Mouse (Mus musculus) cerebellum, postnatal 25 days (tissue): Measurements from ENCODE around the gene Traf3ip3.

Source experiments
- DNase-seq, 2 experiments: peaks; one replicate each; pipeline ENCODE4 v3.0.0; 2021; ENCODE audit warnings: mixed read lengths in 2 of 2

Gene Traf3ip3

DNA sequence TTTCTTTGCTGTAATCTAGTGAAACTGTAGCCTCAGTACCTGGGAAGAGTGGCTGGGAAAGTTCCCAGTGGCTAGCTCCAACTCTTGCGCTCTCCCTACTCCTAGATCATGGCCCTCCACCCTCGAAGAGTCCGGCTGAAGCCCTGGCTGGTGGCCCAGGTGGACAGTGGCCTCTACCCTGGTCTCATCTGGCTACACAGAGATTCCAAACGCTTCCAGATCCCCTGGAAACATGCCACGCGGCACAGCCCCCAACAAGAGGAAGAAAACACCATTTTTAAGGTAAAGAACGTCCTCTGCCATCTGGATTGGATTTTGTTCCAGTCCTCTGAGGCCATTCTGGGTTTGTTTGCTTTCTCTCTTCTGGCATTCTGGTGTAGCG is 44.4 kb downstream of the Traf3ip3 start:
- DNase-seq, result no peak

- DNase-seq, result no peak
Measured at GRCm38 (mm10) chr1:193156316-193157110, 45.0 kb downstream of the Traf3ip3 start.

- no peak for DNase-seq
Measured at GRCm38 (mm10) chr1:193153561-193153960, 47.9 kb downstream of the Traf3ip3 start.

- no peak for DNase-seq
Measured at GRCm38 (mm10) chr1:193152872-193153271, 48.6 kb downstream of the Traf3ip3 start, which contains the start of gene Irf6. Gene Irf6, plus strand, starts transcription at chr1:193153111.

- no peak for DNase-seq
Measured at GRCm38 (mm10) chr1:193151134-193151533, 50.4 kb downstream of the Traf3ip3 start.

GRCm38 (mm10) chr1:193149231-193149630 is 52.3 kb downstream of the Traf3ip3 start:
- DNase-seq, result peak in 1 of 2 experiments; percentile 23

GRCm38 (mm10) chr1:193146416-193146815 is 55.1 kb downstream of the Traf3ip3 start:
- no peak for DNase-seq

DNA sequence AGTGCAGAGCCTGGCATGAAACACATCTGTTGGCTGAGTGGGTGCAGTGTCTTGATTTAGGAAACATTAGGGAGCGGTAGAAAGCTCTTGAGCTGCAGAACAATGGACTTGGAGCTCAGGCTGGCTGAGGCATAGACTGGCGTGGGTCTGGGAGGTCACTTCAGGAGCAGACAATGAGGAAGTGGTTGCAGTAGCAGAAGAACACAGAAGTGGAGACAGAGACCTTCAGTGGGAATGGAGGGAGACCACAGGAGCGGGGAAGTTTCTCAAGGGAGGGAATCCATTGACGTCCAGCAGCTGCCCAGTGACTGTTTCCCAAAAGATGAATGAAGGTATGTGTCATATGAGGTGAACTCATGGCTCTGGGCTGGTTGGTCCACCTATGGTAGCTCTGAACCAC is 56.4 kb downstream of the Traf3ip3 start:
- DNase-seq, result no peak

DNA sequence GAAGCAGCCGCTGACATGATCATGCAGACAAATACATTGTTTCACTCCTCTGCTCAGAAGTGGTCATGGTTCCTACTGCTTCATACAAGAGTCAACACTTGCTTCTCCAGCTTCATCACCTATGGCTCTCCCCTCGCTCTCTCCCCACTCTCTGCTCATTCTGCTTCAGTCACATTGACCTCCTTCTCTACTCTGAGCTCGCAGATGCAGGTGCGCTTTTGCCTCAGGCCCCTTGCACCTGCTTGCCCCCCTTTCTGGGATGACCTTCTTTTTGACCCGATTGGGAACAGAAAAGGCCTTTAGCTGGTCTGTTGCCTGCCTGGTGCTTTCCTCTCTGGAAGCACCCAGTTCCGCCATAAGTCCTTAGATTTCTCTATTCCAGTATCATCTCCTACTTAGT is 57.0 kb downstream of the Traf3ip3 start:
- DNase-seq, result peak in 1 of 2 experiments; percentile 38

DNA sequence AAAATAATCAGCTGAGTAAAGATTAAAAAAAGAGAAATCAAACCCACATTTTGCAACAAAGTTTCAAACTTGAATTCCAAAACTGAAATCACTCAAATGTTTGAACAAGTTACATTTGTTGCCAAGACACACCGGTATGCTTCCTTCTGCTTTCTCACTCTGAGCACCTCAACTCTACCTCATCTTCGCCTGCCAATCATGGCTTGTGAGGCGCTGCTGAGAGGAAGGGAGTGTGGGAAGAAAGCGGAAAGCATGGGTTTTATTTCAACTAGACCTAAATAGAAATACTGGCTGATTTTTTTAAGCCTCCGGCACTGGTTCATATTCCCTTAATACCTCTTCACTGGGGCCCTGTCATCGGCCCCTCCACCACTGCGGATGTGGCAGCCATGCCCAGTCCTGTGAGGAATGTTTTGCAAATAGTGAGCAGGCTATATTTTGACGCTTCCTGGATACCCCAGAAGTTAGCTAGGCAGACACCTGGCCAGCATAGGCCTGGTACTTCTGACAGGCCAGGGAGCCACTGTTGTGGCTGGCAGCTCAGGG is 58.9 kb downstream of the Traf3ip3 start:
- no peak for DNase-seq

- no peak for DNase-seq
Measured at GRCm38 (mm10) chr1:193141118-193141517, 60.4 kb downstream of the Traf3ip3 start.

GRCm38 (mm10) chr1:193138669-193139068 is 62.8 kb downstream of the Traf3ip3 start:
- no peak for DNase-seq

DNA sequence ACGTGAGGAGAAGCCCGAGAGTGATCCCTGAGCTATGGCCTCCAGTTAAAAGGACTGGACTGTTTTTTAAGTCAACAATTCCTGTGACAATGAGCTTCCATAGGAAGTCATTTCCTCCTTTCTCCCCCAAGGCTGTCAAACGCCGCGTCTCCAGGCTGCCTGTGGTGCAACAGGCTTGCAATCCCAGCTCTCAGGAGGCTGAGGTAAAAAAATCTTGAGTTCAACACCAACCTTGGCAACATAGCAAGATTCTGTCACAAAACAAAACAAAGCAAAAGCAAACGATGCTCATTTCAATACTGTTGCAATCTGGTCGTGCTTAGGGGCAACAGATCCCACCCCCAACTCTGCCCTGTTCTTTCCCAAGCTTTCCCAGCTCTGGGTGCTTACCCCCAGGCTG is 63.4 kb downstream of the Traf3ip3 start:
- DNase-seq, result no peak

GRCm38 (mm10) chr1:193133726-193134125 is 67.8 kb downstream of the Traf3ip3 start:
- DNase-seq, result no peak

GRCm38 (mm10) chr1:193132385-193132784 is 69.1 kb downstream of the Traf3ip3 start:
- no peak for DNase-seq

DNA sequence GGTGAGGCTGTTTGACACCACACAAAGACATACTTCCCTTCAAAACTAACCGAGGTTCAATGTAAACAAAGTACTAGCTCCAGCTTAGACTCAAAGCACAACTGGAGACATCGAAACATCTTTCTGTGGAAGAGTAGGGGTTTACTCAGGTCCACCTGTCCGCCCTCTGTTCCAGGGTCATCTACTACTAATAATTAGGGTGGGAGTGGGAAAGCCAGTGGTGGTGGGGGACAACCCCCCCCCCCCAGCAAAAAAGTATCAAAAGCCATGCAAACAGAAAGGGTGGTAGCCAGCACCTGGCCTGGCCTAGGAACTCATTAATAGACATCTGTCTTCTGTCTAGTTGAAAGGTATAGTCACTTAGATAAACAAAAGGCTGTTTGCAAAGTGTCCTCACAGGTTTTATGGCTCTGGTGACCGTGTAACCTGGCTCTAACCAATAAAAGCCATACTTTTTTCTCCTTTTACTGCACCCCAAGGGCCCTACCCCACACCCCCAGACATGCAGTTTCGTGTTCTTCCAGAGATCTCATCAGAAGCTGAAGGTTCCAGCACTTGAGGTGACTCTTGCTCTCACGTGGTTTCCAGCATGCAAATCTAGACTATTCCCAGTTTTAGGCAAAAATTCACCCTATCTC is 70.1 kb downstream of the Traf3ip3 start:
- no peak for DNase-seq

GRCm38 (mm10) chr1:193130839-193131238 is 70.7 kb downstream of the Traf3ip3 start:
- no peak for DNase-seq

GRCm38 (mm10) chr1:193130456-193130825 is 71.1 kb downstream of the Traf3ip3 start:
- no peak for DNase-seq

DNA sequence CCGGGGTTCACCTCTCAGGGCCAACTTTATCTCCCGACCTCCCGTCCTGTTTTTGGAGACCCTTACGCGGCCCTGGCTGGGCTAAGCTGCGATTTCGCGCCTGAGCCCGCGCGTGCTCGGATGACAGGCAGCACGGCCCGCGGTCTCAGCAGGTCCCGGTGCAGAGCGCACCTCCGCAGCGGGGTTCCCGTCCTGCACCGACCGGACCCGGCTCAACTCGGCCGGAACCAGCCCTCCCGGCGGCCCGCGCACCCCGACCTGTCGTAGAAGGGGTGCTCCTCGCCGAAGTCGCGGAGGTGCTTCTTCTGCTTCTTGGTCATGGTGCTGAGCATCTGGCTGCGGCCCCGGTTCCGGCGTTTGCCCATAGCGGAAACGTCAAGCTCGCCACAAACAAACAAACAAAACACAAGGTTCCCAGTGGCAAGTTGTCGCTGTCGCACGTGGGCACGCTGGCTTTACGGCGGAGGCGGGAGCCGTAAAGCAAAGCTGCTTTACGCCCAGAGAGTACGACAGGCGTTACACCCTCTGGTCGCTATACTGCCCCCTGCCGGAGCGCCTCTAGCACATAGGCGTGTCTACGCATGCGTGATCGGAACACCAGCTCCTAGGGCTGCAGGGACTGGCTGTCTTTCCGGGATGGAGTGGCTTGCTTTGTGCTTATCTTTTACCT is 71.6 kb downstream of the Traf3ip3 start, which contains the start of gene Diexf:
Gene Diexf (minus strand): TSS at position 487 of the 670 bp plus-strand sequence.
- DNase-seq, result peak; percentile 98 to 100

- no peak for DNase-seq
Measured at GRCm38 (mm10) chr1:193129321-193129720, 72.2 kb downstream of the Traf3ip3 start.

DNA sequence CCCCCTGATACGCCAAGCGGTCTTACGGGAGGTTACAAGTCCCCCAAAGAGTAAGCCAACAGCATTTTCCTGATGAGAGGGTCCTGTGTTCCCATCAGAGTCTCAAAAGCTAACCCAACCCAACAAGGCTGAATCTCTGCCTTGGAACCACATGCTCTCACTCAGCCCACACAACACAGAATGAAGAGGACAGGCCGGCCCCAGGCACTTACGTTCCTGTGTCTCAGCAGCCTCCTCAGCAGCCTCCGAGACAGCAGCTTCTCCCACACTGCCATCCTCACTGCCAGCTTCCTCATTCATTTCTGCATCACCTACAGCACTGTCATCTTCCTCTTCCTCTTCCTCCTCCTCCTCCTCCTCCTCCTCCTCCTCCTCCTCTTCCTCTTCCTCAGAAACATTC is 73.4 kb downstream of the Traf3ip3 start:
- DNase-seq, result no peak

DNA sequence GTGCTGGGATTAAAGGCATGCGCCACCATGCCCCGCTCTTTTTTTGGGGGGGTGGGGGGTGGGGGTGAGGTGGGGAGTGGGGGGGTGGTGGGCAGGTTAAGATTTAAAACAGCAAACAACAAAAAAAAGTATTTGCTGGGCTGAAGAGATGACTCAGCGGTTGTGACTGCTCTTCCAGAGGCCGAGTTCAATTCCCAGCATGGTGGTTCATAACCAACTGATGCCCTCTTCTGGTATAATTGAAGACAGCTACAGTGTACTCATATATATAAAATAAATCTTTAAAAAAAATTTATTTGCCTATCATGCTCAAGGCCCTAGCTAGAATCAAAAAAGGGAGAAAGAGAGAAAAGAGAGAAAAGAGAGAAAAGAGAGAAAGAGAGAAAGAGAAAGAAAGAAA is 75.7 kb downstream of the Traf3ip3 start:
- DNase-seq, result no peak
